Mouse (Mus musculus): ENCODE measurements around the gene Morc2a.

The Morc2a gene

DNA sequence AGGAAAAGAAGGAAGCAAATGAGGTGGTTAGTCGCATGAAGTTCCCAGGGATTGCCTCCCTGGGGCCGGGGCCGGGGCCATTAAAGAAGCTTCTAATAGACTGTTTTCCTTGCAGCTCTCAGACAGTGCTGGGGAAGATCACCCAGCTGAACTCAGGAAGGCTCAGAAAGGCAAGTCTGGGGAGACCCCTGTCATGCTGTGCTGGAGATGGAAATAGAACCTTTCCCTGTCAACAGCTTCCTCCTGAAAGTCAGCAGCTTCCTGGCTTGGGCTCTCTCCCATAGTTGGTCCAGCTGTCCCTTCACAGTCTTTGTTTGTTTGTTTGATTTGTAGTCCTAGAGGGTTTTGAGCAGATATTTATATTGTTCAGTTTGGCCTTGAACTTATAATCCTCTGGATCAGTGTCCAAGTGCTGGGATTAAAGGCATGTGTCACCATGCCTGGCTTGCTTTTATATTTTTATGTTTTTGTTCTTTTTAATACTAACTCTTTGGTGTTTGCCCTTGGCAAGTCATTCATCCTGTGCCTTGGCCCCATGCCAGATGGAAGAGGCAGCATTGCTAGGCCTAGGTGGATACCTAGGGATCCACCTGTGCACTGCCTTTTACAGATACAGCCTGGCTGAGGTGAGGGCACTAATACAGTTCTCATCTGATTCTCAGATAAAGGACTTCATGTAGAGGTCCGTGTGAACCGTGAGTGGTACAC, 35.9 kb downstream of the Morc2a start:
- peak; percentile 54 to 70 for DNase-seq

DNA sequence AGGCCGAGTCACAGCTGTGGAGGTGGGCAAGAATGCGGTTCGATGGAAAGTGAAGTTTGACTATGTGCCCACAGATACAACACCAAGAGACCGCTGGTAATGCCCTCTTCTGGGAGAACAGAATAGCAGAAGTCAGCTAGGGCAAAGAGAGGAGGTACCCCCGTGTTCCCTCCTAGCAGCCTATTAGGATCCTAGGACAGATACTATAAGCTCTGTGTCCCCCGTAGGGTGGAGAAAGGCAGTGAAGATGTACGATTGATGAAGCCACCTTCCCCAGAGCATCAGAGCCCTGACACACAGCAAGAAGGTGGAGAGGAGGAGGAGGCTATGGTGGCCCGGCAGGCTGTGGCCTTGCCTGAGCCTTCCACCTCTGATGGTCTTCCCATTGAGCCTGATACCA, 36.4 kb downstream of the Morc2a start:
- no peak for DNase-seq

DNA sequence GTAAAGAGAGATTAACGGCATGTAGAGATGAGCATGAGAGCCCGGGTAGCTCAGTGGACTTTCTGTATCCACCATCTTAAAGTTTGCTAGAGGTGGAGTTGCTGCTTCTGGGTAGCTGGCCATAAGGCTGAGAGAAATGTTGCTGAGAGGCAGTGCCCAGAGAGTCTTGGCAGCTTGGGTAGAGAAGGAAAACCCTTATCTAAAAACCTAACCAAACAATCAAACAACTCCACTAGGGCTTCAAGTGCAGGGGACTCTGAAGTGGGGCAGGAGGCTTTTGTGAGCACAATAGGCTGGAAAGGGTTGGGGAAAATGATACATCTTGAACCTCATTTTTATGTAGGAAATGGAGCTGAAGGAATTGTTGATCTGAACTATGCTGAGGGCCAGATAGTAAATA, 37.3 kb downstream of the Morc2a start:
- no peak for DNase-seq

DNA sequence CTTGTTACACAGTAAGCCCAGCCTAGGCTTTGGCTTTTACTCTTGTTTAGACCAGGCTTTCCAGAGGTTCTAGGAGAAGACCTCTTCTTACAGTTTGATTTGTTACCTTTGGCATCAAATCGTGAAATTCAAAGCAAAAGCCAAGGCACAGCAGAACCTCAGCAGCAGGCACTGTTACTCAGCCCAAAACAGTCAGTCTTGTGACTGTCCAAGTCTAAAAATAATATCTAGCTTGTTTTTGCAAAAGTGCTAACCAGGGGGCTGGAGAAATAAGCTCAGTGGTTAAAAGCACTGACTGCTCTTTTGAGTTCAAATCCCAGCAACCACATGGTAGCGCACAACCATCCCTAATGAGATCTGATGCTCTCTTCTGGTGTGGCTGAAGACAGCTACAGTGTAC, 37.9 kb downstream of the Morc2a start:
- DNase-seq, result no peak

DNA sequence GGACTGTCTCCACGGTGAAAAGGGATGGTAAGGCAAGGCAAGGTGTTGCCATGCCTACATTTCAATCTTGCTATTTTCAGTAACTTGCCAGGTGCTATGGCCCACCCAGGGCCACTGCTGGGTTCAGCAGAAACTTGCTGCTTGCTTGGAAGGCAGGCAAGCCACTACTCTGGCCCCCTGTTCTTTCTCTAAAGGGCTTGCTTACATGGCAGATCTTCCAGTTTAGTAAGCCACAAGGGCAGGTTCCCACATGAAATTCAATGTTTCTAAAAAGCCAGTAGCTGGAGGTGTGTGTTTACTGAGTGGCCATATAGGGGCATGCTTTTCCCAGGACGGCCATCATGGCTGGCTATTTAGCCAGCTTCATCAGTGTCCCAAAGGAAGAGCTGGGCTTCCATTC, 42.8 kb downstream of the Morc2a start:
- no peak for DNase-seq

DNA sequence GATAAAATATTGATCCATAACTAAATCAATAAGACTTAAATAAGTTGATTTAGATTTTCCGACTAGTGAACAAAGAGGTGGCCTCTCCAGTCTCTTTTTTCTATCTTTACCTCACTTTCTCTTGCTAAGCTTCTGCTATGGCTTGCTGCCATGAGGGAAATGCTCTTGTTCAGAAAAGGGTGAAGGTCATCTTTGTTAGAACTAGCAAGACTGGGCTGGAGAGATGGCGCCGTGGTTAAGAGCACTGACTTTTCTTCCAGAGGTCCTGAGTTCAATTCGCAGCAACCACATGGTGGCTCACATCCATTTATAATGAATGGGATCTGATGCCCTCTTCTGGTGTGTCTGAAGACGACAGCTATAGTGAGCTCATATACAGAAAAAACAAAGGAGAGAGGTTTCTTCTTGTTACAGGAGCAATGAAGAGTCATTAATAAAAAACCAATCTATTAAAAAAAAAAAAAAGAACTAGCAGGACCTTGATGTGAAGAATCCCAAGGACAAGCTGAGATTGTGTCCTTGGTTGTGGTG, 47.2 kb downstream of the Morc2a start:
- no peak for DNase-seq

DNA sequence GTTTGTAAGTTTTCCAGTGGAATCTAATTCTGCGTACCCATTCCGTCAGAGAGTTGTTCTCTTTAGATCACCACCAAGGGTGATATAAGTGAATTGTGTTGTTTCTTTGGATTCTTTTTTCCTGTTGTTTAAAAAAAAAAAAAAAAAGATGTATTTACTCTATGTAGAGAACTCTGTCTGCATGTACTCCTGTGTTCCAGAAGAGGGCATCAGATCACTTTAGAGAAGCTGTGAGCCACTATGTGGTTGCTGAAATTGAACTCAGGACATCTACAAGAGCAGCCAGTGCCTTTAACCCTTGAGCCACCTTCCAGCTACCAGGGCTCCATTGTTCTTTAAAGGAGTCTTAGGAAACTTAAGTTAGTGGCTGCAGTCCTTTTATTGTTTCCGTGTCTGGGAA, 48.5 kb downstream of the Morc2a start:
- no peak for DNase-seq

DNA sequence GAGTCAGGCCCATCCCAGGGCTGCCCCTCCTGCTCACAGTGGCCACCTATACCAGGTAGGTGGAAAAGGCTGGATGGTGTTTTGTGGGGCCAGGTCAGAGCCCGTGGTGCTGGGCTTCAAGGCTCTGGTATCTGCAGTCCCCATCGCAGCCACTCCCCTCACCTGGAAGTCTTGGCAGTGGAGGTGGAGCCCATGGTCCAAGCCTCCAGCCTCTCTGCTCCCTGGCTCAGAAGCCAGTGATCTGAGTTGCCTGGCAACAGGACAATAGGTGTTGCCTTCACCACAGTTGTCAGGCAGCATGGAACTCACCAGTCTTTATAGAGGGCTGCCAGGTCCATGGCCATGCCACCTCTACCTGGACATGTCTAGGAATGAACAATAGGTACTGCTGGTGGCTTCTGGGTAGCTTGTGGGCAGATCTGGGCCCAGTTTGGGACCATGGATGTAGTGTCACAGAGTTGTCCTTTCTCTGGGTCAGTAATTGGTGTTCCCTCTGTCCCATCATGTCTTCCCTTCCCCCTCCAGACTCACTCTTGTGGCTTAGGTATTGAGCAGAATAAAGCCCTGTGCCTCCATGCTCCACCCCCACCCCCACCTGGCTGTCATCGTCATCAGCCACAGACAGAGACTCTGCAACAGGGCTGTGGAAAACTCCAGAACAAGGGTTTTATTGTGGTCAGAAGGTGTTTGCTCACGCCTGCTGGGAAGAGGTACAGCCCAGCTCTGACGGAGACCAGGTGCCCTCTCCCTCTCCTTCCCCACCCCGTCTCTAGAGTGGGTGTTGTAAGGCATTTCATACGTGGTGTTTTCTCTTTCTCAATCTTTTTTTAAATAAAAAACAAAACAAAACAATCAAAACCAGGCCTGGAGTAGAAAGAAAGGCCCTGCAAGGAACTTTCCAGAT, 54.4 kb downstream of the Morc2a start:
- DNase-seq, result peak in 1 of 2 experiments; percentile 13

DNA sequence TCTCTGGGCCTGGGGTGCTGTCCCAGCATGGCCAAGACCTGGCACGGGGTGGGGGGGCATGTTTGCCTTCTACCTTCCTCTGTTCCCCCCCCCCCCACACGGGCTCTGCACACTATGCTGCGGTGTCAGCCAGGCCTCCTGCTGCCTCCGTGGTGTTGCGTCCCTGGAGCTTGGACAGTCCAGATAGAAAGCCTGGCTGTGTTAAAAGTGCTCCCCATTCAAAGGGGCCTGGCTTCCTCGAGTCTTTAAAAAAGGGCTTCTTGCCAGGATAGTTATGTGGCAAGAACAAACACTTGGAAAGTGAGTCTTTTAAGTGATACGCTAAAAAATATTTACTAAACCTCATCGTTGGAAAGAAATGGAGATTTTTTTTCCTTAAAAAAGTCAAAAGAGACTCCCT, 55.4 kb downstream of the Morc2a start:
- DNase-seq, result peak in 1 of 2 experiments; percentile 19

DNA sequence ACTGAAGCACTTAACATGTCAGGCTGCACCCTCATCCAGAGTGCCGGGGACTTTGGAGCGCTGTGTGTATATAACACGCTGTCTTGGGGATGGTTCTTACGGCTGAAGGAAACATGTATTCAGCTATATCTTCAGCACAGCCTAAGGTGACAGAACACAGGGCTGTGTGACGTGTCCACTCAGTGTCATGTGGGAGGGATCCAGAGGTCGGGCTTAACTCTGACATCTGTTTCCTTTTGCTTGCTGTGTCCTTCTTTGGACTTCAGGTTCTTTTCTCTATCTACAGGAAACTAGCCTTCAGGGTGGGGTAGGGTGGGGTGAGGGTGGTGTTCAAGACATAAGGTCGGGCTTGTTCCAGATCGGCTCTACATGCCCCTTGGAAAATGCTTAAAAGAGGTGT, 58.1 kb downstream of the Morc2a start:
- no peak for DNase-seq

DNA sequence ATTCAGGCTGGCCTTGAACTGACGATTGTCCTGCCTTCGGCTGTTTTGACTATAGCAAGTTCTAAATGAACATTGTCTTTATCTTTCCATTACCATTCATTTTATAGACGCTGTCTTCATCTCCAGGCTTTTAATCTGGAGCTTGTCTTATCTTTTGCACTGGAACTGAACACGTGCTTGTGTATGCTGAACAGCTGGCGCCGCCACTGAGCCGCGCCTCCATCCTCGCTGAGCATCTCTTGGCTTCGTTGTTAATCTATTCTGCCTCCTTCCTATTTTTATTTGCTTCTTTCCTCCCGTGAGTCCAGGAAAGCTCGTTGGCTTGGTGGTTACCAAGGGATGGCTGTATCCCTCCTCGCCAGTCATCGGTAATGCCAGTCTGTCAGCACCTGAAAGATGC, 61.2 kb downstream of the Morc2a start:
- DNase-seq, result no peak

DNA sequence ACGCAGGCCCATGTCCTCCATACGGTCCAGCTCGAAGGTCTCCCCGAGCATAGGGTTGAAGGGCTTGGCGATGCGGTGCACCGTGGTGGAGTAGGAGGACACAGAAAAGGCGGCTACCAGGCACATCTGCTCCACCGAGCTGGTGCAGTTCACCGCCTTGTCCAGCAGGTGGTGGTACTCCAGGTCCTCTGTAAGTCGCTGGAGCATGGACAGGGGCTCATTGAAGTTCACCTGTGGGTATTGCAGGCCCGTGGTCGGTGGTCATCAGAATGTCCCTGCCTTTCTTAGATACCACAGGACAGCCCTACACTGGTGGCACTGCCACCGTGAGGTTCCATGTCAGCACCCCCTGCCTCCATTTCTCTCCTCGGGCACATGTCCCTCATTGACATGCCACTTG, 65.5 kb downstream of the Morc2a start:
- peak; percentile 80 to 88 for DNase-seq

DNA sequence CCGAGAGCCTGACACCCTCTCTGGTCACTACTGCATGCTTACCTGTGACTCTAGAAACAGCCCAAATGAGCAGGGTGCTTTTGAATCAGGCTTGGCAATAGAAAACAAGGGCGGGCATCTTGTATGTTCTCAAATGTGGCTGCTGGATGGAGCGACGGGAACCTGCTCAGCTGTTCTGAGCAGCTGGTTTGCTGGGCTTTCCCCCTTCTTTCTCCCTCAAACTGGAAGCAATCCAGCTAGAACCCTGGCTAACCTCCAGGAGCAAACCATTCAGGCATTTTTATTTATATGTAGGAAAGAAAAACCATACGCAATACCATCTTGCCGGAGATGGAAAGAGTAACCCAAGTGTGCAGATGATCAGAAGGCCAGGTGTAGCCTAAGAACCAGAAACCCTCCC, 67.7 kb downstream of the Morc2a start:
- DNase-seq, result peak in 1 of 2 experiments; percentile 62

DNA sequence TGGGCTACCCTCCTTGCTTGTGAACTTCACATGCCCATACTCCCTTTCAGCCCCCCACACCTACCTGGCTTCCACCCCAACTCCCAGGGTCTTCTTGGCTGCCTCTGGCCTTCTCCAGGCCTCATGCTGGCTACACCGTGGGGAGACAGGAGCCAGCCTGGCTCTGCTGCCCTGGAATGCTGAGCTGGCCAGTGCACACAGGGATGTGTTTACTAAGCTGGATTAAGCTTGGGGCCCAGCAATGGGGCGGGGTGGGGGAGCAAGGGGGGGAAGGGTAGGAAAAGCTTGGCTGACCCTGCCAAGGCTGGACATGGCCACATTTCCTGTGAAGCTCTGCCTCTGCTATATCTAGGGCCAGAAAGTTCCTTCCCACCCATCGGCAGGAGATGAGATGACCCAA, 73.0 kb downstream of the Morc2a start:
- no peak for DNase-seq

DNA sequence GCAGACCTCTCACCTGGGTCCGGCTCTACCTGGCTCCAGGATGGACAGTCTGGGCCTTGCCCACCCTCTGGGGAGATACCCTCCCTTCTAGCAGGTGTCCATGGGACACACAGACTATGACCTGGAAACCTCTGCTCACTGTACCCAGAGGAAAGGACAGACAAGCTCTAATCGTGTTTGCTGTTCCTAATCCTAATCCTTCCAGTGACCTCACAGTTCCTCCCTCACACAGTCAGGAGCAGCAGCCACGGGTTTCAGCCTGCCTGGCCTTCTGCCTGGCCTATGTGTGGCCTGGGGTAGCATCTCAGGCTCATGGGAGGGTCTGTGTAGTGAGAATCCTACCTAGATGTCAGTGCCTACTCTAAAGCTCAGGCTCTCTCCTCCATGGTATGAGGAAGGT, 73.9 kb downstream of the Morc2a start:
- no peak for DNase-seq

DNA sequence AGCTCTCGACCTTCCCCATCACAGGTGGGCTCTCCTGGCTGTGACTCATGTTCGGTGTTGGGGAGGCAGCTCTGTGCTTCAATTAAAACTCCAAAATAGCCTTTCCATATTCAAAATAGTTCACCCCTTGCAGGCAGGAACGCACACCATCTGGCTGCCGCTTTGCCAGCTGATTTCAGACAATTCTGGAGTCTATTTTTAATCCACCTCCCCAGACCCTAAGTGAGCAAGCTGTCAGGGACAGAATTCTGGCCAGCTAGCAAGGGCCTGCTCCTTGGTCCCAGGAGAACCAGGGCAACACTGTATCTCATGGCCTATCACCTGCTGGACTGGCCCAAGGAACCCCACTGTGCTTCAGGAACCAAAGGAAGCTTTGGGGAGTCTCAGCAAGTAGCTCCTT, 74.9 kb downstream of the Morc2a start:
- DNase-seq, result peak; percentile 62 to 70

DNA sequence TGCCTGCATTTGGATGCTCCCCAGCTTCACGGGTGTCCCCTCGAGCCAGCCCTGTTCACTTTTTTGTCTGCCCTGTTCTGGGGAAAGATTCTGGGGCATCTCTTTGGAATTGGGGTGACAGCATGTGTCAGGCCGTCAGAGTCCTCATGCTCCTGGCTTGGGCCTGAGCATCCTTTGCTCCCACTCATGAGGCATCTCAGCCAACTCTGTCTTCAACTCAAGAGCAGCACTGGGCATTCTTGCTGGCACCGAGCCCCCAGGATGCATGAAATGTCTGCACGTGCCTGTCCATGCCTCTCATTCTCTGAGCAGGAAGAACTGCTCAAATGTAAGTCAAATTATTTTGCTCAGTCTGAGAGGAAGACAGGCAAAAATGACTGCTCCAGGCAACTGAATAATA, 75.7 kb downstream of the Morc2a start:
- peak; percentile 60 to 62 for DNase-seq

DNA sequence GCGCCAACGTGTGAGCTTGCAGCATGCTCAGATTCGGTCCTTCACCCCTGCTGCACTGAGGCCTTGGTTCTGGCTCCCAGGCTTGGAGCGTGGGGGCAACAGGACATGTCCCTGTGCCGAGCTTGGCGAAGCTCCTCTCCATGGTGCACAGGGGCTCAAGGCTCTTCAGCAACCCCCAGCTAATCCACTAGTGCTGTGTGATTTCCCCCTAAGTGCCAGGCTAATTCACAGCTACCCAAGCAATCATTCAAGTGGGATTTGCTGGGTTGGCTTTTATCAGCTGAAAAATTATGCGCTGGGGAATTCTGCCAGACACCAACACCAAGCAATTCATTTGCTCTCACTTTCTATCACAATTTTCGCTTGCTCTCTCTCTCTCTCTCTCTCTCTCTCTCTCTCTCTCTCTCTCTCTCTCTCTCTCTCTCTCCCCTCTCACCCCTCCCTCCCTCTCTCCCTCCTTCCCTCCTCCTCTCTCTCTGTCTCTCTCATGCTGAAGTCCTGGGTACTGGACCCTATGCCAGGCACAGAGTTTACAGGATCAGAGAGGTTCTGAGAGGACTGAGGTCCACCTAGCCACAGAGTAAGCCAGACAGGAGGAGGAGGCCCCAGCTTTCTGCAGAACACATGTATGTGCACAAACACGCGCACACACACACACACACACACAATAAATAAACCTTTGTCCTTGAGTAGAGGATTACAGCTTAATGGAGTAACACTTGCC, 76.5 kb downstream of the Morc2a start:
- no peak for DNase-seq

DNA sequence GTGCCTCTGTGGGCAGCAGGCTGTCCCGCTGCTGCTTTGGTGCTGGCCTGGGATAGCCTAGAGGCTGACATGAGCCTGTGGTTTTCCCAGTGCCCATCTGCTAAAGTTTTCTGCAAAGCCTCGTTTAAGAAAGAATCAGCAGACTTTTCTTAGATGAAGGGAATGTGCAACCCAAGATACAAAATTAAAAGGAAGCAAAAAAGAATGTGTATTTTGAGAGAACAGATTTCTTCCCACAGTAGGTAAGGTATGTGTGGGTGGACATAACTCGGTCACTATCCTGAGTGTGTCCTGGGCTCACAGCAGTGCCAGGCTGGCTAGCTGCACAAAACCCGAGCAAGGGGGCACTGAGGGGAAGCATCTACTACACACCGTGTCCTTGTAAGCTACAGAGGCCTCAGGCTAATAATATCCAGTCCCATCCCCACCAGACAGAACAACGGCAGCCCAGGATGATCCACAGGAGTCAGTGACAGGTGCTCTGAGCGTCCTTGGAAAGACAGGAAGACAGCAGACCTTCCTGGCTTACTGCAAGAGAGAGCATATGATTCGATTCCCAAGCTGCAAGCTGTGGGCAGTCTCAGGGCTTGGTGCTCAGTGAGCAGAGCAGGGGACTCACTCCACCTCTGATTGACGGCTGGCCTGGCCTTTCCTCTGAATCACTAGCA, 78.6 kb downstream of the Morc2a start:
- peak in 1 of 2 experiments; percentile 51 for DNase-seq

DNA sequence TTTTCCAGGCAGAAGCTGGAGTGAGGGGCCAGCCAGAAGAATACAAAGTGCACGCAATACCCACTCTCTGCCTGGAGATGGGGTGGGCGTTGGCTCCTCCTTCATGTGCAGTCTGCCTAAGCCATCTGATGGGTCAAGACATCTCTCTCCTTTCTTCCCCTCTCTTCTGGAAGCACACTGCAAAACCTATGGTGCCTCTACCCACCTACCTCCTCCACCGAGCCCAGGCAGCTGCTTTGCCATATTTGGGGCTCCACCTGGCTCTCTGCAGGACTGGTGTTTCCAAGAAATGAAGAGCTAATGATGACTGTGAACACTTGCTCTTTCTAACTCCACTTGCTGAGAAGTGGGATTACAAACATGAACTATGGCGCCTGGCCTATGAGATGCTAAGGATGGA, 82.5 kb downstream of the Morc2a start:
- no peak for DNase-seq

DNA sequence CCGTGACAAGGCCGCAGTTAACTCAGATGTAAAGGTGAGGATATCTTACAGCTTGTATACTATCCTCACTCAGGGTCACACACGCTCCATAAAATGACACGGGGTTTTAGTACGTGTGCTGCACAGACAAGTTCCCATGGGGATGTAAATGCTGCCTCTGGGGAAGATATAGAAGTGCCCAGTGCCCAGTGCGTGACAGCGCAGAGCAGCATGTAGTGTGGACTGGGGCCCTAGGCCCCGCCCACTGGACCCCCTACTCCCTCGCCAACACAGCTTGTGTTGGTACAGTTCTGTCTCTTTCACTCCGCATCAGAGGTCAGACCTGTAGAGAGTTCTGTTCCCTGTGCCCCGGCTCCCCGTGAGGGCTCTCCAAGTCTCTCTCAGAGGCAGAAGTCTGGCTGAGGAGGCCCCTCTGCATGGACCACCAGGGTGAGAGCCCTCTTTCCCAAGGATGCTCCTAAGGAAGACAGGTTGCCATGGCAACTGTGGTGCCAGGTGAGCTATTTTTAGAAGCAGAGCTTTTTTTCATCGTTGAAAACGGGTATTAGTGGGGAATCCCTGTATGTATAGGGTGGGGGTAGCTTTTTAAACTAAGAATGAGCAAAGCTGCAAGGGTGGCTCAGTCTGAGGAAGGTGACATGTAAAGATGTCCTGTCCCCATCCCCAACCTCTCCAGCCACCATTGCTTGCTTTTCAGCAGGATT, 85.1 kb downstream of the Morc2a start:
- peak; percentile 54 to 68 for DNase-seq

DNA sequence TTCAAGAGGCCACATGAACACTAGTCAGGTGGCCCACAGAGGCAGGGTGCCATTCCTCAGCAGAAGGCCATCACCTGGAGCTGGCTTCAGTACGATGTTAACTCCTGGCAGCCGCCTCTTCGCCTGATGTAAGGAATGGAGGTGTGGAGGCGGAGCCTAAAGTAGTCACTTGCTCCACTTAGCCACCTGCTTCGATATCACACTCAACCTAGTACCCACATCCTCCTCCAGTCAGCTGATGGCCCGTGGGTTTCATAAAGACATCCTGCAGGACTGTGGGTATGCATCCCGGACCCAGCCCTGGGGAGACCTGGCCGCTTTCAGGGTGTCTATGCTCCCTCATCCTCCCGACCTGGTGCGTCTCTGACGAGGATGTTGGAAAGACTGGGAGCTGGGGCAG, 86.7 kb downstream of the Morc2a start:
- no peak for DNase-seq

All from cerebellum, postnatal 14 days (tissue).